Mouse (Mus musculus) heart, postnatal 0 days (tissue): Measurements from ENCODE around the gene Tead3. TPM values are rescaled to one million over a fixed set of nuclear protein-coding genes. Genes with fewer than 3 reads are reported as not detected.

Experiments used
- ATAC-seq: fragments of 200-750 bp; cut with Nextera tagmentation; 2 replicates; pipeline ENCODE4 v1.8.0; 2017; ENCODE audit warnings: low read depth, moderate number of reproducible peaks, moderate library complexity; ENCODE audit not compliant: insufficient read depth
- DNase-seq: peaks from one replicate; pipeline ENCODE4 v3.0.0-alpha.2; 2016; ENCODE audit warnings: low spot score
- H3K27ac ChIP-seq: fragments of 300-500 bp; sonication (generic); 2 replicates; pipeline ENCODE4 v1.5.1; 2014; ENCODE audit warnings: low read depth, mild to moderate bottlenecking
- H3K27me3 ChIP-seq: fragments of 300-500 bp; sonication (generic); 2 replicates; pipeline ENCODE4 v1.6.1; 2014; ENCODE audit warnings: low read length, mixed read lengths; ENCODE audit not compliant: control insufficient read depth, insufficient read depth
- H3K36me3 ChIP-seq: fragments of 300-500 bp; sonication (generic); replicated peaks from 2 replicates; pipeline ENCODE4 v1.6.1; 2014; ENCODE audit warnings: low read length, mixed read lengths; ENCODE audit not compliant: control insufficient read depth, insufficient read depth
- H3K4me1 ChIP-seq: fragments of 300-500 bp; sonication (generic); 2 replicates; pipeline ENCODE4 v1.6.1; 2014; ENCODE audit warnings: antibody characterized with exemption; ENCODE audit not compliant: control insufficient read depth, insufficient read depth
- H3K4me2 ChIP-seq: fragments of 300-500 bp; sonication (generic); 2 replicates; pipeline ENCODE4 v1.6.1; 2014; ENCODE audit warnings: low read depth, mild to moderate bottlenecking, low read length, moderate library complexity
- H3K4me3 ChIP-seq: fragments of 300-500 bp; sonication (generic); 2 replicates; pipeline ENCODE4 v1.5.1; 2014; ENCODE audit warnings: low read depth, low read length
- H3K9ac ChIP-seq: fragments of 300-500 bp; sonication (generic); replicated peaks from 2 replicates; pipeline ENCODE4 v1.6.1; 2014; ENCODE audit warnings: low read depth, low read length, mixed read lengths
- H3K9me3 ChIP-seq: fragments of 300-500 bp; sonication (generic); replicated peaks from 2 replicates; pipeline ENCODE4 v1.6.1; 2016; ENCODE audit warnings: low read length; ENCODE audit not compliant: control insufficient read depth
- CTCF ChIP-seq: IDR thresholded peaks from 2 replicates; pipeline ENCODE4 v1.5.1; 2016; ENCODE audit warnings: antibody characterized with exemption, control low read depth, low read depth
- EP300 ChIP-seq: IDR thresholded peaks from 2 replicates; pipeline ENCODE4 v1.6.1; 2016; ENCODE audit warnings: antibody characterized with exemption, low read depth
- WGBS: fragments of 180-500 bp; shearing (Covaris S2); extraction: QIAGEN DNeasy Blood & Tissue Kit; methylation state at CpG from one replicate; pipeline ENCODE4 v1.1.7; 2014; 5-methylcytosine and 5-hydroxymethylcytosine counted together
- polyA plus RNA-seq: library from polyadenylated mRNA; unstranded; fragments of >200 nt; fragmentation: Nextera tagmentation; extraction: Ambion mirVana; gene quantifications from 2 replicates; pipeline ENCODE4 v1.2.1, GENCODE M21; 2015
- total RNA-seq: library from RNA; depleted of rRNA; stranded (reverse); fragments of >200 nt; gene quantifications from 2 replicates; pipeline ENCODE4 v1.2.3, GENCODE M21; 2014; ENCODE audit warnings: low replicate concordance

Tead3 gene
- total and polyA plus RNA-seq, 2 experiments from 2014 or later, result 3.2 to 13.1 TPM

DNA sequence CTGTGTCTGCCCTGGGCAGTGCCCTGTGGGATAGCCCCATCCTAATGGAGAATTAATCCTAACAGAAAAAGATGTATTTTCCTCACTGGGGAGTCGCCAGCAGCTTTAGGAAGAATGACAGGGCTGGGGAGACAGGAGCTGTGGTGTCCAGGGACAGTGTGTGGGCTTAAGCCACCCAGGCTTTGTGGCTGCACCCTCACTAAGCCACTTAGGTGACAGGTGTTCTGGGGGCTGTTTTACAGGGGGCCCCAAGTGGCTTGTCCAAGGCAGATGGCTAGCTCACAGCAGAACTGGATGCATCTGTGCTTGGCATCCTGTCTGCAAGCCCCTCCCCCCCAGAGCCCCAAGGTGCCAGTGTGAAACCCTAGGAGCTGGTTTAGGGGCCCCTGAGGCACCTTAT is 21.3 kb upstream of the Tead3 start:
- no peaks in the 10 kb centered on the region for H3K36me3 ChIP-seq
- no peak for TF ChIP-seq CTCF
- TF ChIP-seq EP300, result no peak
- 91% methylated on average over 1 of the region's 1 CpGs for WGBS
- H3K9ac ChIP-seq, result no peak overlapping the region
- no peaks in the 10 kb centered on the region for H3K4me1 ChIP-seq
- DNase-seq (no peak), ATAC-seq (no peak)
- H3K27me3 ChIP-seq, result peaks cover 28% of the 10 kb centered on the region
- H3K4me3 ChIP-seq, result no peak overlapping the region
- no peak overlapping the region for H3K27ac ChIP-seq
- H3K9me3 ChIP-seq, result no peaks in the 10 kb centered on the region
- no peak overlapping the region for H3K4me2 ChIP-seq

DNA sequence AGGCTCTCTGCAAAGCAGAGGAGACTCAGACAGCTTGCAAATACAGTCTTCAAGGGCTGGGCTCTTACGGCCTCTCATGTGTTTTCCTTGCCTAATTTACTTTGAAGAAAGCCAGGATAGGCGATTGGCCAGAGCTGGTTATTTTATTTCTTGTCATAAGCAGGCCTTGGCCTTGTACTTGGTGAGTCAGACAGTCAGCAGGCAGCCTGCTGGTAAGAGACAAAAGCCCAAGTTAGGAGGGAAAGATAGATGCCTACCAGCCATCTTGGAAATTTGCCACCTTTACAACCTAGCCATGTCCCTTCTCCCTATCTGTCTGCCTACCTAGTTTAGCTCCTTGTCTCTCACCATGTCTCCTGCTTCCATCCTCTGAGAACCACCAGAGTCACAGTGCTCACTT is 20.7 kb upstream of the Tead3 start:
- Histone ChIP-seq H3K36me3 (no peaks in the 10 kb centered on the region), H3K27ac (no peak overlapping the region), H3K4me2 (no peak overlapping the region), H3K9me3 (no peaks in the 10 kb centered on the region), H3K4me1 (no peaks in the 10 kb centered on the region), H3K4me3 (no peak overlapping the region), H3K27me3 (peaks cover 25% of the 10 kb centered on the region), H3K9ac (no peak overlapping the region)
- no peak for ATAC-seq
- no peak for DNase-seq
- 73% methylated on average over 2 of the region's 2 CpGs for WGBS
- TF ChIP-seq EP300 (no peak), CTCF (no peak)

DNA sequence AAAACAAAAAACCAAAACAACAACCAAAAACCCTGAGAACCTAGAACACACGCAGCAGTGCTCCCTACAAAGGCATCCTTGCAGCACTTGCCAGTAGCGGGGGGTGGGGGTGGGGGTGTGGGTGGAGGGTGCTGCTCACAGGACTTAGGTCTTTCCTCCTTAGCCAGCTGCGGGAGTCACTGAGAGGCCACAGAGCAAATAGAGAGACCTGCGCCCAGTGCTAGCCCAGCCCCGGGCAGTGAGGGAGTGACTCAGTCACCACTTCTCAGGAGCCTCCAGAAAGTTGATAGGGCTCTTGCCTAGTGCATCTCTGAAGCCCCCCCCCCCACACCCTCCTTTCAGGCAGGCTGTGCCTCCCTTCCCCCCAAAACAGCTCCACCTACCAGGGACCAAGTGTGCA is 18.4 kb upstream of the Tead3 start:
- no peak overlapping the region for H3K9ac ChIP-seq
- no peak for ATAC-seq
- peaks cover 23% of the 10 kb centered on the region for H3K27me3 ChIP-seq
- no peak overlapping the region for H3K4me3 ChIP-seq
- WGBS, result 58% methylated on average over 5 of the region's 5 CpGs
- H3K9me3 ChIP-seq, result no peaks in the 10 kb centered on the region
- H3K4me1 ChIP-seq, result peaks cover 5% of the 10 kb centered on the region; the same call in 1 of the 2 replicates
- no peak overlapping the region for H3K27ac ChIP-seq
- no peak for TF ChIP-seq CTCF
- no peak for TF ChIP-seq EP300
- no peak for DNase-seq
- no peak overlapping the region for H3K4me2 ChIP-seq
- H3K36me3 ChIP-seq, result no peaks in the 10 kb centered on the region

DNA sequence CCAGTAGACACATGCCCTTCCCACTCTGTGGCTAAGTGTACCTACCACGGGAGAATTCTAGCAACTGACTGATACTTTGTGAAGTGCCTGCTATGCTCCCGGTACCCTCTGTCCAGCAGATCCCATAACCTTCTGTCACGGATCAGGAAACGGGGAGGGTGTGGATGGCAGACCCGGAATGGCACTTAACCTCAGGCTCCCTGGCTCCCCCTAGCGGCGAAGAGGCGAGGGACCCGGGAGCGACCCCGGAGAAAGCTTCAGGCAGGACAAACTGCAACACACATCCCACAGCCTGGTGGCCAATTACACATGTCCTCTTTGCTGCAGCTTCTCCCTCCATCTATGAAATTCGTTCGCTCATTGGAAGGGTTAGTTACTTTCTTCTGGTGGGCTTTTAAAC is 17.8 kb upstream of the Tead3 start:
- 4% methylated on average over 13 of the region's 13 CpGs for WGBS
- TF ChIP-seq EP300 (no peak), CTCF (peak; percentile 79)
- Histone ChIP-seq H3K36me3 (no peaks in the 10 kb centered on the region), H3K27me3 (peaks cover 25% of the 10 kb centered on the region), H3K4me1 (peaks cover 5% of the 10 kb centered on the region; the same call in 1 of the 2 replicates), H3K4me2 (0 out of 2 replicates have a peak overlapping the region, but pooled peaks have one; percentile 7), H3K9me3 (no peaks in the 10 kb centered on the region), H3K9ac (no peak overlapping the region), H3K4me3 (no peak overlapping the region), H3K27ac (no peak overlapping the region)
- ATAC-seq, result peak; percentile 54
- DNase-seq, result peak; percentile 71

DNA sequence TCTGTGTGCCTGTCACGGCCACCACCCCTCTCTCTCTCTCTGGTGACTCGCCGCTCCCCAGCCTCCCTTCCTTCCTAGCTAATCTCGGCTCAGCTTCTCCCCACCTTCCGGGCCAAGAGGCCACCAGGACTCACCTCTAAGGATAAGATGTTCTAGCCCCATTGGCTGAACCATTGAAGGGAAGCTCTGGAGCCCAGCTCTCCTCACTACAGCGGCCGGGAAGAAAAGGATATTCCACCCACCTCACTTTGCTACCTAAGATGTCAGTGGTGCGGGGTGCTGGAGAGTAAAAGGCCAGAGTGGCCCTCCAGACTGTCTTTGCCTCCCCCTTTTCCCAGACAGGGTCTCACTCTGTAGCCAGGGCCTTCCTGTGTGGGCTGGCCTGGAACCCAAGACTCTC is 14.5 kb upstream of the Tead3 start, which contains the start of gene Tulp1:
Tulp1 (minus strand) TSS at position 101 of the 400 bp plus-strand sequence.
- H3K27ac ChIP-seq, result no peak within 1 kb of the TSS
- 47% methylated on average over 8 of the region's 8 CpGs for WGBS

DNA sequence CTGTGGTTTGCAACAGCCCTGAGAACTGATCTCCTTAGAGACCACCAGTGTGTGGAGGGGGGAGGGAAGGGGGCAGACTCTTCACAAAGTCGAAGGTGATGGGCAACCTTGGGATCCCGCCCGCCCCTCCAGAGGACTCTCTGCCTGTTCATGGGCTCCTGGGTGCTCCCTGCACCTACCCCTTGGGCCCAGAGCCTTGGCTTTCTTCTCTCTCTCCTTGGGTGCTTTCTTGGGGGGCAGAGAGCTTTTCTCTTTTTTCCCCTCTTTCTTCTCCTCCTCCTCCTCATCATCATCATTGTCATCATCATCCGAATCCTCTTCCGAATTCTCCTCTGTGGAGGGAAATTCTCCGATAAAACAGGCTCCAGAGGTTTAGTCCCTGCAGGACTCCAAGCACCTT is 12.9 kb upstream of the Tead3 start:
- peak overlapping the region; percentile 33 for H3K4me3 ChIP-seq

More for the DNA sequence above, 14.5 kb upstream of the Tead3 start, which contains the start of gene Tulp1:
- Histone ChIP-seq H3K36me3 (no peaks in the 10 kb centered on the region), H3K4me1 (peaks cover 11% of the 10 kb centered on the region; the same call in 1 of the 2 replicates), H3K9ac (no peak within 1 kb of the TSS), H3K4me3 (peak within 1 kb of the TSS; percentile 30), H3K27me3 (peaks cover 53% of the 10 kb centered on the region), H3K9me3 (no peaks in the 10 kb centered on the region), H3K4me2 (peak within 1 kb of the TSS; percentile 44)
- ATAC-seq (no peak), DNase-seq (no peak)
- TF ChIP-seq EP300 (no peak), CTCF (no peak)

More for the DNA sequence above, 12.9 kb upstream of the Tead3 start:
- TF ChIP-seq CTCF (no peak), EP300 (no peak)
- peaks cover 65% of the 10 kb centered on the region for H3K27me3 ChIP-seq
- WGBS, result 26% methylated on average over 6 of the region's 6 CpGs
- DNase-seq, result no peak
- no peaks in the 10 kb centered on the region for H3K36me3 ChIP-seq
- ATAC-seq, result no peak
- peaks cover 11% of the 10 kb centered on the region; the same call in 1 of the 2 replicates for H3K4me1 ChIP-seq
- 0 out of 2 replicates have a peak overlapping the region, but pooled peaks have one; percentile 58 for H3K4me2 ChIP-seq
- 0 out of 2 replicates have a peak overlapping the region, but pooled peaks have one; percentile 18 for H3K9ac ChIP-seq
- no peaks in the 10 kb centered on the region for H3K9me3 ChIP-seq
- no peak overlapping the region for H3K27ac ChIP-seq
